Mouse (Mus musculus): Measurements from ENCODE around the gene Fam149b. TPM values are rescaled to one million over a fixed set of nuclear protein-coding genes. Genes with fewer than 3 reads are reported as not detected.

Fam149b gene
- polyA plus RNA-seq, 1 experiment from 2014 or later: 32.4 TPM

DNA sequence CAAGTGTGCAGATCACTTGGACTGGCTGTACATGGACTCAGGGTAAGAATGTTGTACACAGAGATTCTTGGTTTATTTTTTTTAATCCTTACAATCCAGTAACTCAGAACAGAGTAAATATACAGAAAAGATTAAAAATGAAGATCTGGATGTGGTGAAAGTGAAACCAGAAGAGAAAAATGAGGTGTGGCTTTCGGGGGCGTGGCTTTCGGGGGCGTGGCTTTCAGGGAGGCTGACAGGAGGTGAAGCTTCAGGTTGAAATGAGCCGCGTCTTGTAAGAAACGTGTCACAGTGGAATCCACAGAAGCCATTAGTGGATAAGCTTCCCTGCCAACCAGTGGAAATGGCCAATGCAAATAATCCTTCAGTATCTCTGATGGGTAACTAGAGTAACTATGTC, 7.1 kb upstream of the Fam149b start:
- H3K4me2 ChIP-seq (ENCODE audit: low read depth, low read length): no peak overlapping the region
- H3K4me1 ChIP-seq (replicated peaks; ENCODE audit: control insufficient read depth, insufficient read depth, low read length): no peaks in the 10 kb centered on the region
- whole genome bisulfite sequencing: 72% methylated on average over 7 of the region's 7 CpGs
- no peak overlapping the region for H3K27ac ChIP-seq (ENCODE audit: low read length)
- no peaks in the 10 kb centered on the region for H3K9me3 ChIP-seq (ENCODE audit: control insufficient read depth, low read length)
- no peak overlapping the region for H3K9ac ChIP-seq (ENCODE audit: low read length)
- no peaks in the 10 kb centered on the region for H3K27me3 ChIP-seq (ENCODE audit: control insufficient read depth, insufficient read depth, low read depth, low read length)
- H3K4me3 ChIP-seq (ENCODE audit: low read length): no peak overlapping the region
- no peak for ATAC-seq (ENCODE audit: low read depth)
- peaks cover 13% of the 10 kb centered on the region; the same call in 1 of the 2 replicates for H3K36me3 ChIP-seq (ENCODE audit: control insufficient read depth, insufficient read depth, low read length)

DNA sequence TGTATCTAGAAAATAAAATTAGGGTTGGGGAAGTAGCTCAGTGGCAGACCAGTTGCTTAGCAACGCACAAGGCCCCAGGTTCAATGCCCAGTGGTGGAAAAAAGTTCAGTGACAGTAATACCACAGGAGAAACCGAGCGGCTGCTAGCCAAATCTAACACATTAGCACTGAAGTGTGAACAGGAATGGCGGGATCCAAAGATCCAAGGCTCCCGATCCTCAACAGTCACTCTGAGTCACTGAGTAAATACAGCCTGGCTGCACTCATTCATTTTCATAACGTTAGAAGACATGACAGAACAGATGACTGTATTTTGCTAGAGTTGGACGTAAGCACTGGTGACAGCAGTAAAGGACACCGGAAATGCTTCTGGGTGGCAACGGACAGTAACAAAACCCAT, 2.1 kb upstream of the Fam149b start:
- 75% methylated on average over 9 of the region's 9 CpGs for WGBS
- no peak for ATAC-seq (ENCODE audit: low read depth)

DNA sequence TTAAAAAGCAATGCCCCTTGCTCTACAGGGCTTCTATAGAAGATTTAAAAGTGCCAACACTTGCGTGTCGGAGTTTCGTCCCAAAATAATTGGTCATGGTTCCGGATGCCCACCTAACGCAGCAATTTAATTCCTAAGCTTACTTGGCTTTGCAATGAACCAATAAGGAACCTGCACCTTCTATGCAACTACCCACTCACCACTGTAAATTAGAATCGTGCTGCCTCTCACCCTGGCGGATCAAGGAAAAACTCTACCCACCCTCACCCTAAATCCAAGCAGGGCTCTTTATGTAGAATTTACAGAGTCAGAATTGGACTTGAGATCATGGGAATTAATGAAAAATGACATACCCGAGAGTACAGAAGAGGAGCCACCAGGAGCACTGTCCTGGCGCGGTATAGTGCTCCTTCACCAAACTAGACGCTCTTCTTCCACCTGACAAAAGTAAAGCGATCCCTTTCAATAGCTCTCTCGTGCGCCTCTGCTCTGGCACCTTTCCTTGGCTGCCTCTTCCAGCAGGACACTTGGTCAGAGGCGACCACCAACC, 446 bp upstream of the Fam149b start:
- peak; percentile 36 for ATAC-seq (ENCODE audit: low read depth)
- Histone ChIP-seq H3K36me3 (ENCODE audit: control insufficient read depth, insufficient read depth, low read length) (peaks cover 4% of the 10 kb centered on the region; the same call in 1 of the 2 replicates), H3K9ac (ENCODE audit: low read length) (peak overlapping the region; percentile 99), H3K27ac (ENCODE audit: low read length) (peak overlapping the region; percentile 75), H3K4me3 (ENCODE audit: low read length) (peak overlapping the region; percentile 67), H3K4me1 (replicated peaks; ENCODE audit: control insufficient read depth, insufficient read depth, low read length) (peaks cover 9% of the 10 kb centered on the region), H3K9me3 (ENCODE audit: control insufficient read depth, low read length) (no peaks in the 10 kb centered on the region), H3K27me3 (ENCODE audit: control insufficient read depth, insufficient read depth, low read depth, low read length) (no peaks in the 10 kb centered on the region), H3K4me2 (ENCODE audit: low read depth, low read length) (peak overlapping the region; percentile 83)
- WGBS: 3% methylated on average over 15 of the region's 15 CpGs

More for the DNA sequence above, 2.1 kb upstream of the Fam149b start:
- no peaks in the 10 kb centered on the region for H3K27me3 ChIP-seq (ENCODE audit: control insufficient read depth, insufficient read depth, low read depth, low read length)
- H3K4me1 ChIP-seq (replicated peaks; ENCODE audit: control insufficient read depth, insufficient read depth, low read length): peaks cover 9% of the 10 kb centered on the region
- H3K36me3 ChIP-seq (ENCODE audit: control insufficient read depth, insufficient read depth, low read length): peaks cover 2% of the 10 kb centered on the region; the same call in 1 of the 2 replicates
- no peak overlapping the region for H3K4me2 ChIP-seq (ENCODE audit: low read depth, low read length)
- H3K4me3 ChIP-seq (ENCODE audit: low read length): no peak overlapping the region
- no peak overlapping the region for H3K9ac ChIP-seq (ENCODE audit: low read length)
- H3K9me3 ChIP-seq (ENCODE audit: control insufficient read depth, low read length): no peaks in the 10 kb centered on the region
- no peak overlapping the region for H3K27ac ChIP-seq (ENCODE audit: low read length)

DNA sequence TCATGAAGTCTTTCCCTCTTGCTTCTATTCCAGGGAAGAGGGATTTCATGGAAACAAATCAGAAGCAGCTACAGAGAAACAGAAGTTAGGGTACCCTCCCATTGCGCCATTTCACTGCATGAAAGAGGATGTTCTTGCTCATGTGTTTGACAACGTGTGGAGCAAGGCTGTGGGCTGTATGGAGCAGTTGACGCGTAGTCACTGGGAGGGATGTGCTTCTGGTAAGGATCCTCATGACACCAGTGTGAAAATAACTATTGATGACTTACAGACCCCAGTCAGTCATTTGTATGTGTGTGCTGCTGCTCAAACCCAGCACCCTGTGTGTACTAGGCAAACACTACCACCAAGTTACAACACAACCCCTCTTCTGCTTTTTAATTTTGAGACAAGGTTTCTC, 15.3 kb downstream of the Fam149b start:
- WGBS: 92% methylated on average over 4 of the region's 4 CpGs
- Histone ChIP-seq H3K27ac (ENCODE audit: low read length) (no peak overlapping the region), H3K4me2 (ENCODE audit: low read depth, low read length) (no peak overlapping the region), H3K9ac (ENCODE audit: low read length) (no peak overlapping the region), H3K27me3 (ENCODE audit: control insufficient read depth, insufficient read depth, low read depth, low read length) (no peaks in the 10 kb centered on the region), H3K36me3 (ENCODE audit: control insufficient read depth, insufficient read depth, low read length) (peaks cover 24% of the 10 kb centered on the region), H3K4me3 (ENCODE audit: low read length) (no peak overlapping the region), H3K9me3 (ENCODE audit: control insufficient read depth, low read length) (no peaks in the 10 kb centered on the region), H3K4me1 (replicated peaks; ENCODE audit: control insufficient read depth, insufficient read depth, low read length) (no peaks in the 10 kb centered on the region)
- ATAC-seq (ENCODE audit: low read depth): no peak

DNA sequence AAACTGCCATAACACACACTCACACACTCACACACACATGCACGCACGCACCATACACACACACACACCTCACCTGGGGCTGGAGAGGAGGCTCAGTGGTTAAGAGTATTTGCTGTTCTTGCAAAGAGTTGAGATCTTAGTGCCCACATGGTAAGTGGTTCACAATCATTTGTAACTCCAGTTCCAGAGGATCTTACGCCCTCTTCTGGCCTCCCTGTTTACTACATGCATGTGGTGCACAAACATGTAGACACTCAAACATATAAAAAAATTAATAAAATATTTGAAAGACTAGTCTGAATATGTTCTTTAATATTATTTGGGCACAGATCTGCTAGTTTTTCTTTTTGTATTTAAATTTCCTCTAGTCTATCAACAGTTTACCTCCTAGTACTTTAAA, 20.3 kb downstream of the Fam149b start:
- no peaks in the 10 kb centered on the region for H3K9me3 ChIP-seq (ENCODE audit: control insufficient read depth, low read length)
- H3K27me3 ChIP-seq (ENCODE audit: control insufficient read depth, insufficient read depth, low read depth, low read length): no peaks in the 10 kb centered on the region
- ATAC-seq (ENCODE audit: low read depth): no peak
- peaks cover 15% of the 10 kb centered on the region for H3K36me3 ChIP-seq (ENCODE audit: control insufficient read depth, insufficient read depth, low read length)
- no peak overlapping the region for H3K9ac ChIP-seq (ENCODE audit: low read length)
- no peak overlapping the region for H3K4me3 ChIP-seq (ENCODE audit: low read length)
- H3K4me1 ChIP-seq (replicated peaks; ENCODE audit: control insufficient read depth, insufficient read depth, low read length): no peaks in the 10 kb centered on the region
- no peak overlapping the region for H3K4me2 ChIP-seq (ENCODE audit: low read depth, low read length)
- no peak overlapping the region for H3K27ac ChIP-seq (ENCODE audit: low read length)
- WGBS: 94% methylated on average over 3 of the region's 3 CpGs

DNA sequence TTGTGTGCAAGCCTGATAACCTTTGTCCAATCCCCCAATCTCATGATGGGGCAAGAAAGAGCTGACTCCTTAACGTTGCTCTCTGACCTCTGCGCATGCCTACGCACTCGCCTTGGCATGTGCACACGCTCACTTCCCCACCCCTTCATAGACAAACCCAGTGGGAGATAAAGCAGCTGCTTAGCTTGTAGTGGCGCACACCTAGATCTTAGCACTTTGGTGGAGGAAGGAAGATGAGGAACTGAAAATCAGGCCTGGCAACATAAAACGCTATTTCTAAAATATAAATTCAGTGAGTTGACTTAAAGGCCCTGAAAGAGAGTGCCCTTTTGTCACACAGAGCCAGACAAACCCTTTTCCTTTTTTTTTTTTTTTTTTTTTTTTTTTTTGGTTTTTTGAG, 22.8 kb downstream of the Fam149b start:
- Histone ChIP-seq H3K27me3 (ENCODE audit: control insufficient read depth, insufficient read depth, low read depth, low read length) (no peaks in the 10 kb centered on the region), H3K9ac (ENCODE audit: low read length) (no peak overlapping the region), H3K9me3 (ENCODE audit: control insufficient read depth, low read length) (no peaks in the 10 kb centered on the region), H3K4me1 (replicated peaks; ENCODE audit: control insufficient read depth, insufficient read depth, low read length) (no peaks in the 10 kb centered on the region), H3K27ac (ENCODE audit: low read length) (no peak overlapping the region), H3K4me2 (ENCODE audit: low read depth, low read length) (no peak overlapping the region), H3K4me3 (ENCODE audit: low read length) (no peak overlapping the region), H3K36me3 (ENCODE audit: control insufficient read depth, insufficient read depth, low read length) (peaks cover 7% of the 10 kb centered on the region; the same call in 1 of the 2 replicates)
- no peak for ATAC-seq (ENCODE audit: low read depth)
- whole genome bisulfite sequencing: 76% methylated on average over 7 of the region's 7 CpGs

DNA sequence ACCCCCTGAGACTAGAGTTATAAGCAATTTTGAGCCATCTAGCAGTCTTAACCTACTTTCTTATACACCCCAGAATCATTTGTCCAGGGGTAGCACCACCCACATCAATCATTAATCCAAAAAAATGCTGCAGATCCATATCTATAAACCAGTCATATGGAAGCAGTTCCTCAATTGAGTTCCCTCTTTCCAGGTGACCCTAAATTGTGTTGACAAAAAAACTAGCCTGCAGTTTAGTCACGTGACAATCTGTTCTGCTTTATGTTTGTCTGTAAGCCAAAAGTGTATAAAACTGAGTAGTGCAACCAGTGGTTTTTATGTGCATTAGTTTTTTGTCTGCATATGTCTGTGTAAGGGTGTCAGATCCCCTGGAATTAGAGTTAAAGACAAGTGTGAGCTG, 23.9 kb downstream of the Fam149b start:
- 80% methylated on average over 1 of the region's 1 CpGs for WGBS
- H3K9ac ChIP-seq (ENCODE audit: low read length): no peak overlapping the region
- ATAC-seq (ENCODE audit: low read depth): no peak
- H3K27ac ChIP-seq (ENCODE audit: low read length): no peak overlapping the region
- H3K4me2 ChIP-seq (ENCODE audit: low read depth, low read length): no peak overlapping the region
- H3K4me1 ChIP-seq (replicated peaks; ENCODE audit: control insufficient read depth, insufficient read depth, low read length): peaks cover 1% of the 10 kb centered on the region; the same call in 1 of the 2 replicates
- H3K4me3 ChIP-seq (ENCODE audit: low read length): no peak overlapping the region
- H3K9me3 ChIP-seq (ENCODE audit: control insufficient read depth, low read length): no peaks in the 10 kb centered on the region
- H3K36me3 ChIP-seq (ENCODE audit: control insufficient read depth, insufficient read depth, low read length): peaks cover 11% of the 10 kb centered on the region; the same call in 1 of the 2 replicates
- no peaks in the 10 kb centered on the region for H3K27me3 ChIP-seq (ENCODE audit: control insufficient read depth, insufficient read depth, low read depth, low read length)

DNA sequence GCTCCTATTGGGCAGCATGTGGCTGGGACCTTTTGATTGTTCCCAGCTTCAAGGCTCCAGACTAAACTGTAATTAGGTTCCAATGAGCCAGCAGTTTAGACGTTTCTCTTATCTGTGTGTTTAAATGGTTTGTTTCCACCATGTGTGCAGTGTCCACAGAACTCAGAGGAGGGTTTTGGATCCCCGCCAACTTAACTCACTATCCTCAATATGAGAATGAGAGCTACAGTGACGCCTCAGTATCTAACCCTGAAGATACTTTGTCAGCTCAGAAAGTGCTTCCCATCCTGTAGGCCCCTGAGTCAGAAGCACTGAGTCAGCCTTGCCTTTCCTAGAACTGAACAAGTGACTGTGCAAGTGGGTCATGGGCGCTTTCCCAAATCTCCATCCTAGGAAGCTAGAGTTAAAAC, 29.2 kb downstream of the Fam149b start:
- Histone ChIP-seq H3K9ac (ENCODE audit: low read length) (no peak overlapping the region), H3K4me3 (ENCODE audit: low read length) (no peak overlapping the region), H3K9me3 (ENCODE audit: control insufficient read depth, low read length) (no peaks in the 10 kb centered on the region), H3K4me1 (replicated peaks; ENCODE audit: control insufficient read depth, insufficient read depth, low read length) (peaks cover 5% of the 10 kb centered on the region; the same call in 1 of the 2 replicates), H3K4me2 (ENCODE audit: low read depth, low read length) (no peak overlapping the region), H3K27me3 (ENCODE audit: control insufficient read depth, insufficient read depth, low read depth, low read length) (no peaks in the 10 kb centered on the region), H3K36me3 (ENCODE audit: control insufficient read depth, insufficient read depth, low read length) (0 out of 2 replicates have a peak, but pooled peaks cover 4% of the 10 kb centered on the region), H3K27ac (ENCODE audit: low read length) (no peak overlapping the region)
- ATAC-seq (ENCODE audit: low read depth): peak; percentile 66; the same call in 1 of the 2 replicates
- 45% methylated on average over 4 of the region's 4 CpGs for WGBS

DNA sequence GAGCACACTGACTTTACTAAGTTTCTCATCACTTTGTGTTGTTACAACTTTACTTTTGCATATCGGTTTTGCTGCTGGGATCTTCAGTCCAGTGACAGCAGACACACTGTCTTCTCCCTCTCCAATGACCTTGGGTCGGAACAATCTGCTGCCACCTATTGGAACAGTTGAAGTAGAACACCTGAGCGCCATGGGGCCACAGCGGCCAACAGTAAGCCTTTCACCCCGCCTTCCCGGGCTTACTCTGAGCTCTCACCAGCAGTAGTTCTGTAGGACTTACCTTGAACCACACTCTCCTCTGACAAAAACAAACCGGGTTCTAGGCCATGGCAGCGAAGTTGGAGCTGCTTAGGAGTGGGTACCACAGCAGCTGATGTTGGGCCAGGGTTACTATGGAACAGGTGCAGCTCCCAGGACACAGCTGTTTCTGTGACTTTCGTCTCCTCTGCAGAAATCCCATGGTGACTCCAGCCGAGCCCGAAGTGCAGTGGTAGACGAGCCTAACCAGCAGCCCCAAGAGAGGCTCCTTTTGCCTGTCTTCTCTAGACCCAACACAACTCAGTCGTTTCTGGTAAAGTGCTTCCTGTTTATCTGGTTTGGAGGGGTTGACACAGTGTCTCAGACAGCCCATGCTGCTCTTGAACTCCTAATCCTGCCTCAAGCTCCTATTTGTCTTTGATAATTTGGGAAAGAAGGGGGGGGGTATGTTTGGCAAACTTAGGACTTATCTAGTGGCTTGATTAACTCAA, 30.5 kb downstream of the Fam149b start:
- WGBS: 28% methylated on average over 13 of the region's 13 CpGs
- Histone ChIP-seq H3K4me1 (replicated peaks; ENCODE audit: control insufficient read depth, insufficient read depth, low read length) (peaks cover 5% of the 10 kb centered on the region; the same call in 1 of the 2 replicates), H3K9ac (ENCODE audit: low read length) (no peak overlapping the region), H3K4me2 (ENCODE audit: low read depth, low read length) (no peak overlapping the region), H3K4me3 (ENCODE audit: low read length) (no peak overlapping the region), H3K27me3 (ENCODE audit: control insufficient read depth, insufficient read depth, low read depth, low read length) (no peaks in the 10 kb centered on the region), H3K9me3 (ENCODE audit: control insufficient read depth, low read length) (no peaks in the 10 kb centered on the region), H3K27ac (ENCODE audit: low read length) (no peak overlapping the region), H3K36me3 (ENCODE audit: control insufficient read depth, insufficient read depth, low read length) (peaks cover 12% of the 10 kb centered on the region; the same call in 1 of the 2 replicates)
- ATAC-seq (ENCODE audit: low read depth): peak; percentile 35

All from lung, embryonic 16.5 days (tissue).